Mouse (Mus musculus) liver, postnatal 0 days (tissue): ENCODE results near the gene 1700029F12Rik. TPM values are rescaled to one million over a fixed set of nuclear protein-coding genes. Genes with fewer than 3 reads are reported as not detected.
A peak's percentile ranks its signal among the peaks of the same experiment; 100 is the strongest.

Experiments
- ATAC-seq: fragments of 200-750 bp; cut with Nextera tagmentation; 2 replicates; pipeline ENCODE4 v1.8.0; 2017; ENCODE audit warnings: mild to moderate bottlenecking, moderate library complexity
- DNase-seq: peaks from one replicate; pipeline ENCODE4 v3.0.0-alpha.2; 2016
- H3K27ac ChIP-seq: fragments of 300-500 bp; sonication (generic); 2 replicates; pipeline ENCODE4 v1.5.1; 2014; ENCODE audit warnings: antibody characterized with exemption, moderate library complexity, mild to moderate bottlenecking, low read depth
- H3K27me3 ChIP-seq: fragments of 300-500 bp; sonication (generic); 2 replicates; pipeline ENCODE4 v1.6.1; 2014; ENCODE audit warnings: low read length, control low read depth, mixed read lengths; ENCODE audit not compliant: insufficient read depth
- H3K36me3 ChIP-seq: fragments of 300-500 bp; sonication (generic); replicated peaks from 2 replicates; pipeline ENCODE4 v1.6.1; 2014; ENCODE audit warnings: mild to moderate bottlenecking, control low read depth, low read length, moderate library complexity, mixed read lengths; ENCODE audit not compliant: insufficient read depth
- H3K4me1 ChIP-seq: fragments of 300-500 bp; sonication (generic); 2 replicates; pipeline ENCODE4 v1.6.1; 2014; ENCODE audit warnings: antibody characterized with exemption, mild to moderate bottlenecking, control low read depth; ENCODE audit not compliant: insufficient read depth
- H3K4me2 ChIP-seq: fragments of 300-500 bp; sonication (generic); 2 replicates; pipeline ENCODE4 v1.6.1; 2014; ENCODE audit warnings: low read depth, mild to moderate bottlenecking, low read length, moderate library complexity, mixed read lengths
- H3K4me3 ChIP-seq: fragments of 300-500 bp; sonication (generic); 2 replicates; pipeline ENCODE4 v1.5.1; 2014; ENCODE audit warnings: low read depth, low read length
- H3K9ac ChIP-seq: fragments of 300-500 bp; sonication (generic); replicated peaks from 2 replicates; pipeline ENCODE4 v1.6.1; 2014; ENCODE audit warnings: mild to moderate bottlenecking, moderate library complexity
- H3K9me3 ChIP-seq: fragments of 300-500 bp; sonication (generic); 2 replicates; pipeline ENCODE4 v1.6.1; 2016; ENCODE audit warnings: mild to moderate bottlenecking, control low read depth, low read length, mixed read lengths
- CTCF ChIP-seq: sonication (generic); IDR thresholded peaks from 2 replicates; pipeline ENCODE4 v1.5.1; 2016; ENCODE audit warnings: antibody characterized with exemption, low read depth
- EP300 ChIP-seq: IDR thresholded peaks from 2 replicates; pipeline ENCODE4 v1.6.1; 2016; ENCODE audit warnings: antibody characterized with exemption, low read depth, mild to moderate bottlenecking
- WGBS: fragments of 180-500 bp; shearing (Covaris S2); extraction: QIAGEN DNeasy Blood & Tissue Kit; methylation state at CpG from one replicate; pipeline ENCODE4 v1.1.7; 2014; ENCODE audit not compliant: insufficient replicate concordance; 5-methylcytosine and 5-hydroxymethylcytosine counted together
- polyA plus RNA-seq: library from polyadenylated mRNA; unstranded; fragments of >200 nt; fragmentation: Nextera tagmentation; extraction: Ambion mirVana; gene quantifications from 2 replicates; pipeline ENCODE4 v1.2.1, GENCODE M21; 2015

Gene 1700029F12Rik
- polyA plus RNA-seq, 1 experiment from 2014 or later = not detected

DNA sequence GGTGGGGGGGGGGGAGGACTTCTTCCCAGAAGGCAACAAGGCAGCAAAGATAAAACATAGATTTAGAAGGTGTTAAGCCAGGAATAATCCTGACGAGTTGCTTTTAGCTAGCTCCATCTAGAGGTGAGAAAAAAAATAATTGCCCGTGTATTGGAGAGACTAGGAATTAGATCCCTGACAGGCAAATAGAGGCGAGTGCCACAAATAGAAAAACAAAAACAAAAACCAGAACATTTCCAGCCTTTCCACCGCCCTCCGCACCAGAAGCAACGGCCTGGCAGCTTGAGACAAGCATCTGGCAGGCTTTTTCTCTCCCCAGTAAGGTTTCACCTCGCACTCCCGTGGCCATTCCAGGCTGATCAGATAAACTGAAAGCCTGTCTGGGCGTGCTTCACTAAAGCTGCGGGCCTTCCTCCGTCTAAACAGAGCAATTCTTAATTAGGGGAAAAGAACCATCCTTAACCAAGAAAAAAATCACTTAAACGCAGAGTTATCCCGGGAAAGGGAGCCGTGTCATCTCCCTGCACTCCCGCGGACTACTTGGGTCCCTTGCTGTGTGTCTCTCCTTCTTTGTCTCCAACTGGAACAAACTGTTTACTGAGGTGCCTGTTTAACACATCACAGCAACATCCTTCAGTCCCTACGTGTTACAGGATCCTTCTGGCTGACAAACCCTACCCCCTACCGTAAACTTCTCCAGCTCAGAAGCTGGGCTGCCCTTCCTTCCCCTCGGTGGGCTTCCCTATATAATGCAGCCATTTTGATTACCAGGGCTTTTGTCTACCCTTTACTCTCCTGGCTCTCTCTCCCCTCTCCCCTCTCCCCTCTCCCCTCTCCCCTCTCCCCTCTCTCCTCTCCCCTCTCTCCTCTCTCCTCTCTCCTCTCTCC lies 25.7 kb downstream of the 1700029F12Rik start:
- DNase-seq (peak; percentile 65), ATAC-seq (peak; percentile 74)
- TF ChIP-seq CTCF = peak; percentile 55
- TF ChIP-seq EP300 = no peak
- Histone ChIP-seq H3K4me3 (peak overlapping the region; percentile 56), H3K9me3 (no peaks in the 10 kb centered on the region), H3K36me3 (no peaks in the 10 kb centered on the region), H3K27ac (peak overlapping the region; percentile 80), H3K27me3 (no peaks in the 10 kb centered on the region), H3K9ac (peak overlapping the region; percentile 74), H3K4me2 (peak overlapping the region; percentile 97), H3K4me1 (peaks cover 13% of the 10 kb centered on the region; the same call in 1 of the 2 replicates)
- WGBS = 1% methylated on average over 19 of the region's 19 CpGs

GRCm38 (mm10) chr13:97007501-97008265 lies 26.5 kb downstream of the 1700029F12Rik start:
- H3K27me3 ChIP-seq = no peaks in the 10 kb centered on the region
- peak; percentile 69 for DNase-seq
- TF ChIP-seq CTCF (peak; percentile 38; the same call in 1 of the 2 replicates), EP300 (peak; percentile 99)
- peak overlapping the region; percentile 5 for H3K9ac ChIP-seq
- H3K9me3 ChIP-seq = no peaks in the 10 kb centered on the region
- peak overlapping the region; percentile 56 for H3K4me3 ChIP-seq
- peak; percentile 93 for ATAC-seq
- H3K4me2 ChIP-seq = peak overlapping the region; percentile 97
- WGBS = under 1% methylated on average over 18 of the region's 21 CpGs
- H3K36me3 ChIP-seq = no peaks in the 10 kb centered on the region
- H3K4me1 ChIP-seq = peaks cover 13% of the 10 kb centered on the region; the same call in 1 of the 2 replicates
- H3K27ac ChIP-seq = peak overlapping the region; percentile 19; the same call in 1 of the 2 replicates

- Histone ChIP-seq H3K27me3 (no peaks in the 10 kb centered on the region), H3K4me2 (peak overlapping the region; percentile 97), H3K4me3 (peak overlapping the region; percentile 56), H3K9ac (0 out of 2 replicates have a peak overlapping the region, but pooled peaks have one; percentile 5), H3K27ac (no peak overlapping the region), H3K9me3 (no peaks in the 10 kb centered on the region), H3K4me1 (peaks cover 13% of the 10 kb centered on the region; the same call in 1 of the 2 replicates), H3K36me3 (no peaks in the 10 kb centered on the region)
- TF ChIP-seq EP300 = no peak
- no peak for TF ChIP-seq CTCF
- ATAC-seq = no peak
- WGBS = 40% methylated on average over 2 of the region's 2 CpGs
- no peak for DNase-seq
Measured at GRCm38 (mm10) chr13:97006784-97007183, 27.4 kb downstream of the 1700029F12Rik start.

- Histone ChIP-seq H3K9ac (no peak overlapping the region), H3K27me3 (no peaks in the 10 kb centered on the region), H3K27ac (no peak overlapping the region), H3K4me1 (peaks cover 2% of the 10 kb centered on the region; the same call in 1 of the 2 replicates), H3K36me3 (no peaks in the 10 kb centered on the region), H3K9me3 (no peaks in the 10 kb centered on the region), H3K4me2 (no peak overlapping the region), H3K4me3 (no peak overlapping the region)
- no peak for ATAC-seq
- 57% methylated on average over 1 of the region's 1 CpGs for WGBS
- TF ChIP-seq CTCF (no peak), EP300 (no peak)
- DNase-seq = no peak
Measured at GRCm38 (mm10) chr13:96997080-96997479, 37.1 kb downstream of the 1700029F12Rik start.

- Histone ChIP-seq H3K27ac (no peak overlapping the region), H3K9ac (no peak overlapping the region), H3K4me2 (no peak overlapping the region), H3K9me3 (no peaks in the 10 kb centered on the region), H3K27me3 (no peaks in the 10 kb centered on the region), H3K4me1 (peaks cover 5% of the 10 kb centered on the region; the same call in 1 of the 2 replicates), H3K4me3 (no peak overlapping the region), H3K36me3 (no peaks in the 10 kb centered on the region)
- ATAC-seq = no peak
- TF ChIP-seq EP300 (no peak), CTCF (no peak)
- DNase-seq = no peak
- 26% methylated on average over 5 of the region's 5 CpGs for WGBS
Measured at GRCm38 (mm10) chr13:96995243-96995642, 38.9 kb downstream of the 1700029F12Rik start.
